Mouse (Mus musculus) B cell, adult 2 months (primary cell): ENCODE results near the gene Mipol1.
"Not testable (repeated sequence)": the region's sequence is repeated elsewhere in the genome, so short reads cannot be mapped to it uniquely, and the experiment has no call there.

ENCODE experiments used
- DNase-seq, 2 experiments: peaks; one replicate each; pipeline ENCODE4 v3.0.0; 2022

Mipol1 gene

DNA sequence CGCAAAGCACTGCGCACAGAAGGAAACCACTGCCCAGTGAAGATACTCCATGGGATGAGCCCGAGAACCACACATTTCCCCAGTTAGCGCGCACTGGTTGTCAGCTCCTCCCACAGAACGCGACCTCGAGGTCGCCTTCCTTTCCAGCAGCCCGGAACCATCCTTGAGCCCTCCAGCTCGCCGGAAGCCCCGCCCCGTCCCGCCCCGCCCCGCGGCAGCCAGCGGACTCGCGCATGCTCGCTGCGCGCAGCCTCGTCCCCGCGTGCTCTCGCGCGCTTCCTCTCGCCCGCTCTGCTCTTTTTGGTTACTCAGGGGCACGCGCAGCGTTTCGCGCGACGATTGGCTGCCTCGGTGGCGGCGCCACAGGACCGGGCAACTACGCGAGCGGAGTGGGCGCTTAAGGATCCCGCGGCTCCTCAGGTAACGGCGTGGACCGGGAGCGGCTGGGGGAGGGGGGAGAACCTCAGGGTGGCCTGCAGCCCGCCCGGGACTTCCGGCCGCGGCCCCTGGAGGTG lies at the start of gene Mipol1, which contains the start of gene Prps1l3:
Mipol1 (plus strand) TSS at position 236 of the 515 bp plus-strand sequence.
Prps1l3 (plus strand) TSS at position 221 of the 515 bp plus-strand sequence.
- peak; percentile 86 to 88 for DNase-seq

DNA sequence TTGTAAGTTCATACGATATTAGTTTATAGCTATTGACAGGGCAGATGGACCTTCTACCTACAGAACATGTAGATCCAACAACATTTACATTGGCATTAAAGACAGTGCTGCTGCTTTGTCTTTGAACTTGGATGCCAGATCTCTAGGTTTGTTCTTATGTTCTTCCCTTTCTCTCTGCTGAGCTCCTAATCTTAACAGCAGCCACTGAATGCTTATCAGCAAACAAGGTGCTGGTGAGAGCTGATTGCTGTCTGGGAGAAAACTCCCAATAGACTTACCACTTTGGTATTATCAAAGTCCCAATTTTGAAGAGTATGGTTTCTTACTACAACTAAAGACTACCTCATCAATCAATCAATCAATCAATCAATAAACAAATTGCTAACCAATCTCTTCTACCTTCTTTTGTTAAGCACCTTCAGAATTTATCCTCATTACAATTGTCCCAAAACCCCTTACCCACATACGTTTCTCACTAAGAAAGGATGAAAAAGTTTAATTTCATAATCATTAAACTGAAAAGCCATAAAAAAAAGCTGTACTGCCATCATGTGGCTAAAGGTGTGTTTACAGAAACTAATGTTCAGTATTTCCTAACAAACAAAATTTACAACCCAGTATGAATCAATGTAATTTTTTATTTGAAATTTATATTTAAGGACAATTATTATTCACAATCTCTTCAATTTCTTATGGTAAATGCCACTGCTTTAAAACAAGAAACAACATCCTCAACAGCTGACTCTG lies 45.7 kb upstream of the Mipol1 start:
- DNase-seq: no peak

DNA sequence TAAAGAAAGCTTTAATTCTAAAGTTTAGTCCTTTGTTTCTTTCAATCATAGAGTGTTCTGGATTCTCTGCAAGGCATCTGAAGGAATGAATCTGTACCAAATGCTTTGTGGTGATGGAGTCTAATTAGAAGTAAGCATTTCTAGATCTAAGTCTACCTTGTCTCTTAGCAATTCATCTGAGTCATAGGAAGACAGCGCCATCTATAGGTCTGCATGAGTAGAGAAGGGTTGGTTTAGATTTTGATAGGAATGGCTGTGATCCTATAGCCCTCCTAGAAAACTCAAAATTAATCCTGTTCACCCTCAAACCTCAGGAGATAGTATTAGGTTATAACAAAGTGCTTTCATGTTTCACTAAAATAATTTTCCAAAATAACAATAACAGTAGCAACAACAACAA lies 44.8 kb upstream of the Mipol1 start:
- DNase-seq: no peak

DNA sequence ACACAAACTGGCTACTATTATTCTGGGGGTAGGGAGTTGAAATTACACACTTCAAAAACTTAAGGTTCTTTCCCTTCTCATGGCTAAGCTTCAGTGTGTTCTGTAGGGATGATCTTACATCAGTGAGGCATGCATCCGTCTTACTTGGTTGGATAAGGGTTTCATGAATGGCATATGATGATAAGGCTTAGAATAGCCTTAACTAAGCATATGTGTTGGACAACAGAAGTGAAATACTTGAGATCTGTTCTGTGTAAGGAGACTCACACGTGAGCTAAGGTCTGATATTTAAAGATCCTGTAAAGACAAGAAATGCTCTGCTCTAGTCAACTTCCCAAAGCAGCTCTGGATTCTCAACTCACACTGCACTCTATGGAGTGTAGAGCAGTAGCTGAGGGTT lies 44.1 kb upstream of the Mipol1 start:
- no peak for DNase-seq

DNA sequence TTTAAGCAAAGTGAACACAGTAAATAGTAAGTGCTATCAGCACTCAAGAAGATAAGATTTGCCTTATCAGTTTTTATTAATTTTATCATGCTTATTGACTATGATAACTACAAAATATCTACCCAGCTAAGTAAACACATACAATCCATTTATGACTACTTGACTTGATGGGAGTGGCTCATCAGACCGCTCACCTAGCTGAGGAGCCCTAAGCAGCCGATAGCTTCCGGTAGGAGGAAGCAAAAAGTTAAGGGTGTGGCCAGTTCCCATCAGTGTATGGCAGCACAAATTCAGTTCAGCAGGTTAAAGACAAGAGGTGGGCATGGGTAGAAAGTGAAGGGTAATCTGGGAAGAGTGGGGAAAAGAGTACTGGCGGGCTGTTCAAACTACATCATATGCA lies 43.2 kb upstream of the Mipol1 start:
- no peak for DNase-seq

DNA sequence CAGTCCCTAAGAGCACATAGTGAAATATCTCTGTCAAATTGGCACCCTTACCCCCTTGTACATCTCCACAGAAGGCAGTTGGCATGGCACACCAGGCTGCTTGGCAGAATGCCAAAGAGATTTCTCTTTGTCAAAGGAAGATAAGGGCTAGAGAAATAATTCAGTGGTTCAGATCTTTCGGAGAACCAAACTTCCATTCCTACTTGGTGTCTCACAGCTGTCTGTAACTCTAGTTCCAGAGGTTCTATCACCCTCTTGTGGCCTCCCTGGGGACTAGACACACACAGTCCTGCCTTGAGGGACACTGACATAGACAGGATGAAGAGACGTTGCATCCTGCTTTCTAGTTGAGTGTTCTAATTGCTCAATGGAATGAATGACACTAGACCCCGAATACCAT lies 35.6 kb upstream of the Mipol1 start:
- DNase-seq: no peak

DNA sequence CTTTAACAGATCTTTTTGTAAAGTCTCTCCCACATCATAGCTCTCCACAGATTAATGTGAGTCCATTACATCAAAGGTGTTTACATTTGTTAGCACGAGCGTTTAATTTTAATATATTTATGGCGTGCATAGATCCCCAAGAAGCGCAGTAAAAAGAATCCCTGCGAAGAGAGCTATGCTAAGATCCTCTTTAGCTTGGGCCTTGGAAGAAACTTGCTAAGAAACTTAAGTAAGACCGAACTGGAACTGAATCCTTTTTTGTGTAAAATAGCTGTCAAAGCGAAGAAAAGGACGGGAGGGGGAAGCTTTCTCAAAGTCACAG lies 34.0 kb upstream of the Mipol1 start:
- DNase-seq: no peak

DNA sequence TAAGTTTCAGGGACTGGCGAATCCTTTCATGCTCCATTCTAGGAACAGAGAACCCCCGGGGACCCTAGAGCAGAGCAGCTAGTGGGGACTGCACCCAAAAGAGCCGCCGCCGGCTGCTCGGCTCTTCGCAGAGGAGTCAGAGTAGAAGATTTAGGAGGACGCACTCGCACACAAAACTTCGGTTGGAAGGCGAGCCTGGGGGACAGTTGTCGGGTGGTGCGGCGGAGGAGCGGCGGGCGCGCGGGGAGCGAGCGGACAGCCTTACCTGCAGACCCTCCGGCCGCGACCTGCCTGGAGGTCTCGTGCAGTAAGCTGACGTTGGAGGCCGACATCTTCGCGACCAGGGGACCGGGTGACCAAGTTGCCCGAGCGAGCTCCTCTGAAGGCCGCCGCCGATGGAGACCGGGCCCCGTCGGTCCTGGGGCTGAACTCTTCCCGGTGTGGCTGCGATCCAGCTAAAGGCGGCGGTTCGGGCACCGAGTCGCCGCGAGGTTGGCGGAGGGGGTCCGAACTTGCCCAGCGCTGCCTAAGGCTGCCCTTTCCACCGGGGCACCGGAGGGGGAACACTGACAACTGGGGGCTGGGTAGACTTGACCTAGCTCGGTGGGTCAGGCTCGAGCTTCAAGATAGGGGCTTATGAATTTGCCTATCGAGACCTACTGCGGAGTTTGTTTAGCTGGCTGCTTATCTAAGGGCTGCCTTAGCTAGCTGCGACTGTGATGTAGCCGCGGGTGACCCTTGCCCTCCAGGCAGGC lies 33.4 kb upstream of the Mipol1 start:
- peak; percentile 9 to 25 for DNase-seq

DNA sequence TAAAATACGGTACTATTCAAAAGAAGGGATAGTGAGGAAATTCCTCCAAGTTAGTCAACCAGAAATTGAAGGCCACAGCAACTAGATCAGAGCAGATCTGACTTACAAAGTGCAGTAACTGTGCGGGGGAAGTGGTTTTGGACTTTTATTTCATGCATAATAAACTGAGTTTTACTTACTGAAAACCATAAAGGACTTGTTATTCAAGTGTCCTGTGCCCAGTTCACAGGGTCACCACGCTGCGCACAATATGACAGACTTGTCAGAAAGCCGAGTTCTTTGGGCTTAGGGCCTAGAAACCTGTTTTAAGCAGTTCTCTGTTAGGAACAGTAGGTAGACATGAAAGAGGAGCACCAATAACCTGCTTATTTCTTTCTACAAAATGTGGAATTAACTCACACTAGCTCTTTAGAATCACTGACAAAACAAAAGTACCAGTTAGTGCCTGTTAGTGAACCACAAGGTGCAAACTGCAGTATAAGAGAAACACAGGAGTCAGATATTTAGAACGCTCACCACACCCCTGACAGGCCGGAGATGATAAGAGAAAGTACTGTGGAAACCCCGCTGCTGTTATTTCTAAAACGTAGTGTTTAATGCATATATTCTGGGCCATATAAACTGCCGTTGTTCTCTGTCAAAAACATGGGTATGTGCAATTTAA lies 32.7 kb upstream of the Mipol1 start, which contains the start of gene Slc25a21:
Slc25a21 (minus strand) TSS at position 110 of the 664 bp plus-strand sequence.
- DNase-seq: no peak

DNA sequence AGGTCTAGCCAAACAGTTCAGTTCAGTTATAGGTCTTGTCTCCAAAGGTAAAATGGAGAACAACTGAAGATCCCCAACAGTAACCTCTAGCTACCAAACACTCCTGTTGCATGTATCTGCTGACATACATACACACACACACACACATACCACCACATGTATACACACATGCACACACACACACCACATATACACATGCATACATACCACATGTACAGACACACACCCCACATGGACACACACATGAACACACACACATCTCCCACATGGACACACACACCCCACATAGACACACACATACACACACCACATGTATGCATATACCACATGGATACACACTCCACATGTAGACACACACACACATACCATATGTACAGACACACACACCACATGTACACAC lies 32.0 kb upstream of the Mipol1 start:
- DNase-seq: no peak

DNA sequence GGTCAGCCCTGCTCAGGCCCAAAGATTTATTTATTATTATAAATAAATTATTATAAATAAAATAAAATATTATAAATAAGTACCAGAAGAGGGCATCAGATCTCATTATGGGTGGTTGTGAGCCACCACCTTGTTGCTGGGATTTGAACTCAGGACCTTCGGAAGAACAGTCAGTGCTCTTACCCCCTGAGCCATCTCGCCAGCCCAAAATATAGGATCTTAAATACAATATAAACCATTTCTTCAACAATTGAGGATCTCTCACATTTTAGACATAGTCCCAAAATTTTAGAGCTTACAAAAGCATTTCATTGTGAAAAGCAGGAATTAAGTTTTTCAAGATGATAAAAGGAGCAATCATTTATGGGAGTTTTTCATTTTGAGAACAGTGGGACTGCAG lies 30.8 kb upstream of the Mipol1 start:
- no peak for DNase-seq

DNA sequence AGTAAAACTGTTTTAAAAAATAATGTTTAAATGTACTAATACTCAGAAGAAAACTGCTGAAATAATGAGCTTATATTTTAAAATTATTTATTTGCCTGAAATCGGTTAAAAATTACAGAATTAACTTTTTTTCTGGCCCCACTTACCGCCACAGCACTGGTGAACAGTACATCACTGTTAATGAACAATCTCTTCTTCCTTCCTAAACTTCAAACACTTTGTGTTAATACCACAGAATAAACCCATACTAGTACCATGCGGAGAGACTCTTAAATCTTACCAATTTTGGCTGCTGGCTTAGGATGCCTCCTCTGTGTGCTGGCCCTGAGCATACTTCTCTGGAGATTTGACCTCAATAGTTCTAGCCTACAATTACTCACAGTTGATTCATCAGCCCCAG lies 28.3 kb upstream of the Mipol1 start:
- no peak for DNase-seq

DNA sequence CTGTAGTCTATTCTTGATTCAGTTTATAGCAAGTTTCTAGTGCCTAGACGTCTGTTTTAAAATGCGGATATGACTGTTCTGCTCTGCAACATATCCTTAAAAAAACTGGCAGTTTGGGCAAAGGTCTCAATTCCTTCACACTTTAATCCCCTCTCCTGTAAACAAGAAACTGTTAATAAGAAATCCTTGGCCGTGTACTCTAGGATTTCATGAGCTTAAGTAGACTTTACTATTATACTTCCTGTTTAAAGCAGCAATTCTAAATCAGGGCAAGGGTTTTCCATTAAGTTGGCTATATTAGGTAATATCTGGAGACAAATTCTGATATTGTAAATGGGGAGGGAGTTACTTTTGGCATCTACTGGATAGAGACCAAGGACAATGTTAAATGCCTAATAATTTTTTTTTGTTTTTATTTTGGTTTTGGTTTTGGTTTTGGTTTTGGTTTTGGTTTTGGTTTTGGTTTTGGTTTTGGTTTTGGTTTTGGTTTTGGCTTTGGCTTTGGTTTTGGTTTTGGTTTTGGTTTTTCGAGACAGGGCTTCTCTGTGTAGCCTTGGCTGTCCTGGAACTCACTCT lies 25.9 kb upstream of the Mipol1 start:
- DNase-seq: no peak

DNA sequence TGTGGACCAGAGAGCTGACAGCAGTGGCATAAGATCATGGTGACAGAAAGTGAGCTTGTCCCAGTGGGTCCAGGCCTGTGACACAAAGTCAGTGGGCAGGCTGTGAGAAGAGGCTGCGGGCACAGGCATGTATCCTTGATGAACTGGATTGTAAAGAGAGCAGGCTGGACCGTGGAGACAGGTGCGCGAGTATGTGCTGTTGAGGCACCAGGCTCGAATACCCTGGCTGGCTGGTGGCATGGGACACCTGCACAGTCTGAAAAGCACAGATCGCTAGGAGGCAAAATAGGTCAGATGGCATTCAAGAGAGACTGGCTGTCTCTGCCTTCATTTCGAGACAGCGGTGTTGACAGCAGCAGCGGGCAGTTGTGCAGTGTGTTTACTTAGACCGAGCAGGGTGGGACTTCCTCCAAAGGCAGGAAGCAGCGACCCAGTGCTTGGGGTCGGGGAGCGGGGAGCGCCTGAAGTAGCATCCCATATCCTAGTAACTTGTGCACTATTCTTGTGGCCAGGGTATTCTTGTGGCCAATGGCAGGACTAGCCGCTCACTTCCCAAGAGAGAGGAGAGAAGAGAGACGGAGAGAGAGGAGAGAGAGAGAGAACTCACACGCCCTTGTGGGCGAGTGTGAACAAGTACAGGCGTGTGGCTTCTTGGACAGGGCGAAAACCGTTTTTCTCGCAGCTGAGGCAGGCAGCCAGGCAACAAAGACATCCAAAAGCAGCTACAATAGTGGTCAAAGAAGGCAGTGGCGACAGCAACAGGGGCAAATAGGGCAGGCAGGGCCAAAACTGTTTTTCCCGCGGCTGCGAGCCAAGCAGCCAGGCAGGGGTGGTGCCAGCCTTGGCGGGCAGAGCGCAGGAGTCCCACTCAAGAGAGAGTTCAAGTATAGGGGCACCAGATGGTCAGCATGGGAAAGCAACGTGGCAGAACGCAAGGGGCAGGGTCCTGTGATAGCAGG lies 18.6 kb upstream of the Mipol1 start:
- DNase-seq: peak; percentile 46 to 51

DNA sequence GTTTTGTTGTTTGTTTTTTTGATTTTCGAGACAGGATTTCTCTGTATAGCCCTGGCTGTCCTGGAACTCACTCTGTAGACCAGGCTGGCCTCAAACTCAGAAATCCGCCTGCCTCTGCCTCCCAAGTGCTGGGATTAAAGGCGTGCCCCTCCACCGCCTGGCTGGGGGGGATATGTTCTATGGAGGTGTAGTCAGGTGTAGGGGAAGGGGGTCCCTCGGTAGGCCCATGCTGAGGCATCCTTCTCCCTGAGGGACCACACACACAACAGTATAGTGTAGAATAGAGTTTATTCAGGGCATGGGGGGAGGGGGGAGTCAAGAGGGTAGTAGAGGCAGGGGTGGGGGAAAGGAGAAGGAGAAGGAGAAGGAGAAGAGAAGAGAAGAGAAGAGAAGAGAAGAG lies 17.8 kb upstream of the Mipol1 start:
- DNase-seq: not testable (repeated sequence)

DNA sequence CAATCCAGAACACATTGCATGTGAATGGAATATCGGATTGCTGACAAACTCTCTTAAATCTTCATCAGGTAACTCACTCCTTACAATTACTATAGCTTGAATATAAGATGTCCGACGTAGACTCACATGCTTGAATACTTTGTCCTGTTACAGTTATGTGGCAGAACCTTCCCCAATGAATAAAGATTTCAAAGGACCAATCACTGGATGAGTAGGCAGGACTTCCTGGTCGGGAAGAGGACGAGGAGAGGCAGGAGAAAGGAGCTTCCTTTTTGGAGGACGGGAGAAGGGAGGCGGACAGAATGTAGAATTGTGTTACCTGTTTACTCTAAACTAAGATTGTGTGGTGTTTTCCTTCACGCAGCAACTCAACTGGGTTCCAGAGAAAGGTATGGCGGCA lies 3.8 kb upstream of the Mipol1 start:
- no peak for DNase-seq

DNA sequence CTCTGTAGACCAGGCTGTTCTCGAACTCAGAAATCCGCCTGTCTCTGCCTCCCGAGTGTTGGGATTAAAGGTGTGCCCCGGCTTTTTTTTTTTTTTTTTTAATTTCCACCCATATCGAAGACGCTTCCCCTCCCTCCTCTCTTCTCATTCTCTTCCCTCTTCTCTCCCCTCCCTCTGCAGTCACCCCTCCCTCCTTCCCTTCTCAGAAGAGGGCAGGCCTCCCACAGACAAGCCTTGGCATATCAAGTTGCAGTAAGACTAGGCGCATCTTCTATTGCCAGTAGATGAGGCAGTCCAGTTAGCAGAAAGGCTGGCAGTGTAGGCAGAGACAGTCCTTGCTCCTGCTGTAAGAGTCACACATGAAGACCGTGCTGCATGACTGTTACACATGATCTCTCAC lies 2.5 kb upstream of the Mipol1 start:
- DNase-seq: no peak

DNA sequence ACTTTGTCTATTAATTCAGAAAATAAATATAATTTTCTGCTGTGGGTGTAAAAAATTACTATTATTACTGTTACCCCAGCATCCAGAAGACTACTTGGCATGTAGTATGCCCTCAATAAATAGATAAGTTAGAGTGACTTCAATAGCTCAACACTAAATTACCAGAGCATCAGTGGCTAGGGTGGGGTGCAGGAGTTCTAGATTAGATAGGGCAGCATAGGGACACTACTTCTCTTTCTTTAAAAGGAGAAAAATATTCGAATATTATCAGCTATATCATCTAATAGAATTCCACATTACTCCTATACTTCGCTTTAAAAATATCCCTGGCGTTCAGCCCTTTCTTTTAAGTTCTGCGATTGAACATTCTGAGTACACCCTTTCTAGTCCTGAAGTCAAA lies 524 bp upstream of the Mipol1 start:
- DNase-seq: no peak

DNA sequence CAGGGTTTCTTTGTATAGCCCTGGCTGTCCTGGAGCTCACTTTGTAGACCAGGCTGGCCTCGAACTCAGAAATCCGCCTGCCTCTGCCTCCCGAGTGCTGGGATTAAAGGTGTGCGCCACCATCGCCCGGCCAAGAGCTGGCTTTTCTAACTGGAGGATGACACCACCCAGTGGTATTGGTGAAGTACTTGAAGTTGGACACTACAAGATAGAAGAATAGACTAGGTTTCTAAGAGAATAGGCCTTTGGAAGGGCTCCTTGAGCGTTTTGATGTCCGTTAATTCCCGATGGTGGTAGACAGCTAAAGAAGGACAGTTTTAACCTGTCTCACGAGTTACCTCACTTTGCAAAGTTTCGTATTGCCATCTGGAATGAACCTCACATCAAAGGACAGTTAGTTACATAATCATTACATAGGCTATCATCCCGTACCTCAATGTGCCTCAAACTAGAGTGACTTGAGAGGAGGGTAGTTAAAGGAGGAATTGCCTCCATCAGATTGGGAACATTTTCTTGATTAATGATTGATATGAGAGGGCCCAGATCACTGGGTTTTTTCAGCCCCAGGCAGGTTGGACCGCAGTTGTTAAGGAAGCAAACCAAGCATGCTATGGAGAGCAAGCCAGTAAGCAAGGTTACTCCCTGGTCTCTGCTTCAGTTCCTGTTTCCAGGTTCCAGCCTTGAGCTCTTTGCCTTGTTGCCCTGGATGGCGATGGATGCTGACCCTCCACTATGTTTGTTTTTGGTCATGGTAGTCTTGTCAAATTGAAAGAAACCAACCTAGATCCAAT lies 1.1 kb downstream of the Mipol1 start:
- peak; percentile 56 to 58 for DNase-seq

DNA sequence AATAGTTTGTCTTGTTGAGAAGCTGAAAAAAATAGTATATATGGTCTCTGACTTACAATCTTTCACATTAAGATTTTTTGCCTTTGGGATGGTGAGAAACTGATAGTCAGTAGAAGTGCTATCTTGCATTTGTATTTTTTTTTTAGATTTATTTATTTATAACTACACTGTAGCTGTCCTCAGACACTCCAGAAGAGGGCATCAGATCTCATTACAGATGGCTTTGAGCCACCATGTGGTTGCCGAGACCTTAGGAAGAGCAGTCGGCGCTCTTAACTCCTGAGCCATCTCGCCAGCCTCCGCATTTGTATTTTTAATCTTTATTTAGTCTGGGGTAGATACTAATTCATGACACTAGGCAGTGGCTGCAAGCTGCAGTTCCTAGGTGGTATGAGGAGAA lies 3.2 kb downstream of the Mipol1 start:
- DNase-seq: no peak
